Mouse (Mus musculus) forebrain, embryonic 16.5 days (tissue): ENCODE measurements around the gene Pip4k2a. TPM values are rescaled to one million over a fixed set of nuclear protein-coding genes. Genes with fewer than 3 reads are reported as not detected.

ENCODE experiments used
- ATAC-seq: fragments of 200-750 bp; cut with Nextera tagmentation; 2 replicates; pipeline ENCODE4 v1.8.0; 2017; ENCODE audit warnings: mild to moderate bottlenecking, moderate library complexity
- H3K27ac ChIP-seq: fragments of 300-500 bp; sonication (generic); 2 replicates; pipeline ENCODE4 v1.5.1; 2014; ENCODE audit warnings: low read length, control low read depth
- H3K27me3 ChIP-seq: fragments of 300-500 bp; sonication (generic); replicated peaks from 2 replicates; pipeline ENCODE4 v1.6.1; 2014; ENCODE audit warnings: low read length; ENCODE audit not compliant: control insufficient read depth, insufficient read depth
- H3K36me3 ChIP-seq: fragments of 300-500 bp; sonication (generic); 2 replicates; pipeline ENCODE4 v1.6.1; 2014; ENCODE audit not compliant: control insufficient read depth, insufficient read depth
- H3K4me1 ChIP-seq: fragments of 300-500 bp; sonication (generic); replicated peaks from 2 replicates; pipeline ENCODE4 v1.6.1; 2014; ENCODE audit warnings: low read length; ENCODE audit not compliant: control insufficient read depth, insufficient read depth
- H3K4me2 ChIP-seq: fragments of 300-500 bp; sonication (generic); 2 replicates; pipeline ENCODE4 v1.6.1; 2014; ENCODE audit warnings: mild to moderate bottlenecking, low read length, control low read depth
- H3K4me3 ChIP-seq: fragments of 300-500 bp; sonication (generic); replicated peaks from 2 replicates; pipeline ENCODE4 v1.5.1; 2014; ENCODE audit warnings: mild to moderate bottlenecking, low read length, control low read depth
- H3K9ac ChIP-seq: fragments of 300-500 bp; sonication (generic); replicated peaks from 2 replicates; pipeline ENCODE4 v1.6.1; 2014; ENCODE audit warnings: low read depth, low read length, control low read depth
- H3K9me3 ChIP-seq: fragments of 300-500 bp; sonication (generic); 2 replicates; pipeline ENCODE4 v1.6.1; 2016; ENCODE audit warnings: low read length; ENCODE audit not compliant: control insufficient read depth
- WGBS: fragments of 180-500 bp; shearing (Covaris S2); extraction: QIAGEN DNeasy Blood & Tissue Kit; methylation state at CpG from one replicate; pipeline ENCODE4 v1.1.7; 2014; 5-methylcytosine and 5-hydroxymethylcytosine counted together
- polyA plus RNA-seq: library from polyadenylated mRNA; unstranded; fragments of >200 nt; fragmentation: Nextera tagmentation; extraction: Ambion mirVana; gene quantifications from 2 replicates; pipeline ENCODE4 v1.2.1, GENCODE M21; 2015

The Pip4k2a gene
- polyA plus RNA-seq, 1 experiment from 2014 or later, result 10.9 TPM

GRCm38 (mm10) chr2:18970461-18970860 is 27.5 kb downstream of the Pip4k2a start:
- Histone ChIP-seq H3K4me1 (no peaks in the 10 kb centered on the region), H3K27me3 (no peaks in the 10 kb centered on the region), H3K9ac (no peak overlapping the region), H3K9me3 (peaks cover 6% of the 10 kb centered on the region), H3K36me3 (no peaks in the 10 kb centered on the region), H3K4me2 (no peak overlapping the region), H3K27ac (no peak overlapping the region), H3K4me3 (no peak overlapping the region)
- no peak for ATAC-seq
- 84% methylated on average over 2 of the region's 2 CpGs for WGBS

- no peak overlapping the region for H3K4me2 ChIP-seq
- no peak overlapping the region for H3K4me3 ChIP-seq
- no peak overlapping the region for H3K27ac ChIP-seq
- no peaks in the 10 kb centered on the region for H3K36me3 ChIP-seq
- H3K9ac ChIP-seq, result no peak overlapping the region
- ATAC-seq, result no peak
- WGBS, result 81% methylated on average over 5 of the region's 5 CpGs
- H3K9me3 ChIP-seq, result peaks cover 6% of the 10 kb centered on the region
- no peaks in the 10 kb centered on the region for H3K4me1 ChIP-seq
- H3K27me3 ChIP-seq, result no peaks in the 10 kb centered on the region
Measured at GRCm38 (mm10) chr2:18969066-18969681, 28.8 kb downstream of the Pip4k2a start.

- Histone ChIP-seq H3K4me2 (no peak overlapping the region), H3K27ac (no peak overlapping the region), H3K36me3 (no peaks in the 10 kb centered on the region), H3K9me3 (no peaks in the 10 kb centered on the region), H3K27me3 (no peaks in the 10 kb centered on the region), H3K4me3 (no peak overlapping the region), H3K9ac (no peak overlapping the region), H3K4me1 (no peaks in the 10 kb centered on the region)
- ATAC-seq, result no peak
- WGBS, result 95% methylated on average over 5 of the region's 5 CpGs
Measured at GRCm38 (mm10) chr2:18967451-18968063, 30.4 kb downstream of the Pip4k2a start.

GRCm38 (mm10) chr2:18966566-18966965 is 31.4 kb downstream of the Pip4k2a start:
- Histone ChIP-seq H3K36me3 (no peaks in the 10 kb centered on the region), H3K27ac (no peak overlapping the region), H3K9ac (no peak overlapping the region), H3K9me3 (no peaks in the 10 kb centered on the region), H3K4me2 (no peak overlapping the region), H3K27me3 (no peaks in the 10 kb centered on the region), H3K4me3 (no peak overlapping the region), H3K4me1 (no peaks in the 10 kb centered on the region)
- 96% methylated on average over 5 of the region's 5 CpGs for WGBS
- ATAC-seq, result no peak

GRCm38 (mm10) chr2:18965950-18966349 is 32.0 kb downstream of the Pip4k2a start:
- H3K27ac ChIP-seq, result no peak overlapping the region

GRCm38 (mm10) chr2:18965108-18965507 is 32.8 kb downstream of the Pip4k2a start:
- Histone ChIP-seq H3K36me3 (no peaks in the 10 kb centered on the region), H3K4me3 (no peak overlapping the region), H3K9ac (no peak overlapping the region), H3K27ac (no peak overlapping the region), H3K4me1 (no peaks in the 10 kb centered on the region), H3K27me3 (no peaks in the 10 kb centered on the region), H3K9me3 (no peaks in the 10 kb centered on the region), H3K4me2 (no peak overlapping the region)
- no peak for ATAC-seq
- 80% methylated on average over 3 of the region's 3 CpGs for WGBS

More at GRCm38 (mm10) chr2:18965950-18966349, 32.0 kb downstream of the Pip4k2a start:
- WGBS, result 96% methylated on average over 2 of the region's 2 CpGs
- no peak overlapping the region for H3K9ac ChIP-seq
- H3K4me3 ChIP-seq, result no peak overlapping the region
- H3K9me3 ChIP-seq, result no peaks in the 10 kb centered on the region
- H3K27me3 ChIP-seq, result no peaks in the 10 kb centered on the region
- no peaks in the 10 kb centered on the region for H3K4me1 ChIP-seq
- ATAC-seq, result no peak
- H3K36me3 ChIP-seq, result no peaks in the 10 kb centered on the region
- no peak overlapping the region for H3K4me2 ChIP-seq

- Histone ChIP-seq H3K4me2 (no peak overlapping the region), H3K27me3 (no peaks in the 10 kb centered on the region), H3K4me3 (no peak overlapping the region), H3K4me1 (no peaks in the 10 kb centered on the region), H3K27ac (no peak overlapping the region), H3K36me3 (no peaks in the 10 kb centered on the region), H3K9me3 (no peaks in the 10 kb centered on the region), H3K9ac (no peak overlapping the region)
- 78% methylated on average over 13 of the region's 13 CpGs for WGBS
- no peak for ATAC-seq
Measured at GRCm38 (mm10) chr2:18963286-18964040, 34.5 kb downstream of the Pip4k2a start.

GRCm38 (mm10) chr2:18962502-18962901 is 35.4 kb downstream of the Pip4k2a start:
- Histone ChIP-seq H3K4me3 (no peak overlapping the region), H3K4me2 (no peak overlapping the region), H3K4me1 (no peaks in the 10 kb centered on the region), H3K36me3 (no peaks in the 10 kb centered on the region), H3K9me3 (no peaks in the 10 kb centered on the region), H3K27me3 (no peaks in the 10 kb centered on the region), H3K27ac (no peak overlapping the region), H3K9ac (no peak overlapping the region)
- no peak for ATAC-seq
- WGBS, result 87% methylated on average over 3 of the region's 3 CpGs

GRCm38 (mm10) chr2:18960376-18960973 is 37.5 kb downstream of the Pip4k2a start:
- Histone ChIP-seq H3K9ac (no peak overlapping the region), H3K9me3 (no peaks in the 10 kb centered on the region), H3K36me3 (no peaks in the 10 kb centered on the region), H3K27me3 (no peaks in the 10 kb centered on the region), H3K4me2 (no peak overlapping the region), H3K27ac (no peak overlapping the region), H3K4me3 (no peak overlapping the region), H3K4me1 (no peaks in the 10 kb centered on the region)
- no peak for ATAC-seq
- 28% methylated on average over 7 of the region's 7 CpGs for WGBS
